Mouse (Mus musculus): ENCODE data around the gene Rtf1. TPM values are rescaled to one million over a fixed set of nuclear protein-coding genes. Genes with fewer than 3 reads are reported as not detected.
"Not testable (repeated sequence)": the region's sequence is repeated elsewhere in the genome, so short reads cannot be mapped to it uniquely, and the experiment has no call there.

The Rtf1 gene
- 10 to 100 TPM; 25.3 to 26.5 TPM for total RNA-seq (2021)
- long read RNA-seq, experiment 1, partial matches to known transcripts: 78 of 79 reads
- long read RNA-seq, experiment 1, other reads (novel, unspliced or antisense): 1 of 79 reads
- long read RNA-seq, experiment 2, partial matches to known transcripts: 5 of 10 reads
- long read RNA-seq, experiment 2, other reads (novel, unspliced or antisense): 5 of 10 reads

DNA sequence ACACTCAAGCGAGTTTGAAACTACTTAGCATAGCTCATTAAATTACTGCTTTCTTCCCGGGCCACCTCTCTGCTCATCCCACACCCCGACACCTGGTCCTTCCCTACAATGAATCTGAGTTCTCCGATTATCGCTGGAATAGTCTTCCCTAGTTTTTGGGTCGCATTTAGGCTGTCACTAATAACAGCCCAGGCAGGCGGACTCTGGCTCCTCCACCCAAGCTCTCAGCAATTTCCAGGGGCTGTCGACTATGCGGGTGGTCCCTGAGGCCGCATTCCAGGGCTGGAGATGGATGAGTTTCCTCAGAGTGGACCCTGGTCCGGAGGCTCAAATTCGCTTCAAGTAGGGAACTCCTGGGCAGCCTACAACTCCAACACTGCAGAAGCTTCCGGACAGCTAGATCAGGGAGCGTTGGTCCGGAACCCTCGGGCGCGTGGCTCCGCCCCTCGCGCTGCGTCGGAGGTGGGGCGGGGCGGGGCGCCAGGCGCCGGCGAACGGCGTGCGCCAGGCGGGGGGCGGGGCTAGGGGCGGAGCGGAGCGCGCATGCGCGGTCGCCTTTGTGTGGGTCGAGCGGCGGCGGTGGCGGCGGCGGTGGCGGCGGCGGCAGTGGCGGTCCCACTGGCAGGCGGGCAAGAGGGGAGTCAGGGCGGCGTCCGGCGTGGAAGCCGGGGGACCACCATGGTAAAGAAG is at the start of gene Rtf1:
Gene Rtf1, plus strand, starts transcription at position 544 of the 690 bp plus-strand sequence.
- peak; percentile 97 to 99 for DNase-seq

DNA sequence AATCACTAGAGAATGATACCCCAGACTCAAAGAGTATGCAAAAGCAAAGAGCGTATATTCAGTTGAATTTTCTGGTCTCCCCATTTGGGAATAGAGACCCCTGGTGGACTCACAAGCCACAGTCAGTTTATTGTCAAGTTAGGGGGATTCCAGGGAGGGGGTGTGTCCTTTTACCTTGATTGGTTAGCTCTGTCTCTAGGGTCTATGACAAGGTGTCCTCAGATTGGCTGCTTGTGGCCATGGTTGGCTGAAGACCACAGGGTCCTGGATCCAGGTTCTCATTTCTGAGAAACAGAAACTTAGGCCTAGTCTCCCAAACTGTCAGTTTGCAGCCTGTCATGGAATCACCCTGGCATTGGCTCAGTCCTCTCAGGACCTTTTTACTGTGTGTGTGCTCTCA is 38.1 kb upstream of the Rtf1 start:
- no peak for DNase-seq

DNA sequence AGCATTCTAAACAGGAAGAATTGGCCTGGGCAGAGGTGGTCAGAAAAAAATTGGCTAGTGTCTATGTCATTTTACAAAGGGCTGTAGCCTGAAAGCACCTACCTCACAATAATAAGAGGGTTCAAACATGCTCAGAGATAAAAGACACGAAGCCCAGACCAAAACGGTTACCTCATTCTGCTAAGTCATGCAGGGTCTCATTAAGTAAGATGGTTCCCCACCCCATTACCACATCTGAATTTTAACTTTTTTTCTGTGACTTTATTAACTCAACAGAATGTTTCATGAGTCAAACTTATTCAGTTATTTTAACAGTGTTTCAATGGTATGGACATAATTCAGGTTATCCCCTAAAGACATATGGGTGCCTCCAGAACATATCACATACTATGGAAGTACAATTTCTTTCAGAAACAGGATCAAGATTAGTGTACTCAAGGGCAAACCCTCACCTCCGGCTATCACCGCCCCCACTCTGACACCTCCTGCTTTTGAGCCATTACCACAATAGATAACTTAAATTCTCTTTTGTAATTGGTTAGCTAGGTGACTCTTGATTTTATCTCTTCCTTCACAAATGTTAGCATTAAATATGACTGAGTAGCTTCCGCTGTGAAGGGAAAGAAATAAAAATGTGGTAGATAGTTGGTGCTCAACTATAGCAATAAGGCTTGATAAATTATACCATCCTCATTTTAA is 33.5 kb upstream of the Rtf1 start:
- DNase-seq: no peak

DNA sequence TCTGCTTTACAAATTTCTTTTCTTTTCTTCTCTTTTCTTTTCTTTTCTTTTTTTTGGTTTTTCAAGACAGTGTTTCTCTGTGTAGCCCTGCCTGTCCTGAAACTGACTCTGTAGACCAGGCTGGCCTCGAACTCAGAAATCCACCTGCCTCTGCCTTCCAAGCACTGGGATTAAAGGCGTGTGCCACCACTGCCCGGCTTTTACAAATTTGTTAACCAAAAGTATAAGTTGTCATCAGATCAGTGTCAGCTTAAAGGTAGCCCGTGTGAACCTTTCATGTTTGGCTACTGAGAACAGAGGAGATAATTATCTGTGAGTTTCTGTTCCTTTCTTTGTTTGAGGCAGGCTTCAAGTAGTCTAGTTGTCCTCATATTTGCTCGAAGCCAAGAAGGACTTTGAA is 30.6 kb upstream of the Rtf1 start:
- no peak for DNase-seq

DNA sequence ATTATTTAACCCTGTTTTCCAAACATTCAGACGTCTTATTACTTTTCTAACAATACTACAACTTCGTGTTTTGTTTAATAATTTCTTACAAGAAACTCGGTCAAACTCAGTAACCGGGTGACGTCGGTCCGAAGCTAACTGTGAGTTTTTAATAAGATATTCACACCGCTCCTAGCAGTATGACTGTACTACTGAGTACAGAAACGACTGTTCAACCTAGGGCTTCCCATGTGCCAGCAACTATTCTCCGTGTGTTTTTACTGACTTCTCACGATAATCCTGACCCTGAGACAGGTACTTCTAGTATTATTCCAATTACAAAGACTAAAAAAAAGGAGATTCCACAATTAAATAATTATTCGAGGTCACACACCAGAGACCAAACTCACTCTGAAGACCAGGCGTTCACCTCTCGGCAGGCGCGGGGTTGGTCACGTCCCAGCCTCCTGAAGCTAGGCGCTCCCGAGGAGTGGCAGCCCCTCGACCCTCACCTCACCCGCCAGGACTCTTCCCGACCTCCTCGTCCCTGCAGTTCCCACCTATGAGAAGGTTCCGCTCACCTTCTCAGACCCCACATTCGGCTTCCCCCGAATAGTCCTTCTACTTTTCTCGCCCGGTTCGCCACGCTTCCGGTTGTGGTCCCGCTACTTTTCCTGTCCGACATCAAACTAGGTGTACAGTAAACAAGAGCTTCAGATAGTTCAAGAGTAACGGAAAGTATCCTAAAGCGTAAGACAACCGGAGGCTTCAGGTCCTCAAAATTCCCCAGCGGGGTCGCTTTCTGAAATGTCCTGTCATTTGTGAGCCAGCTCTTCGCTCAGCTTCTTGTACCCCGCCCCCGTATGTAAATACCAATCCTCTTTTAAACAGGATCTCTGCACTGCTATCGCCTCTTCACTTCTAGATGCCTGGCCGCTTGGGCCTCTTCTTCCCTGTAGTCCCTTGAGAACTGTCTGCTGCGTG is 12.4 kb upstream of the Rtf1 start, which contains the start of gene Ndufaf1:
Gene Ndufaf1, minus strand, starts transcription at position 608 of the 963 bp plus-strand sequence.
- peak; percentile 81 to 85 for DNase-seq

DNA sequence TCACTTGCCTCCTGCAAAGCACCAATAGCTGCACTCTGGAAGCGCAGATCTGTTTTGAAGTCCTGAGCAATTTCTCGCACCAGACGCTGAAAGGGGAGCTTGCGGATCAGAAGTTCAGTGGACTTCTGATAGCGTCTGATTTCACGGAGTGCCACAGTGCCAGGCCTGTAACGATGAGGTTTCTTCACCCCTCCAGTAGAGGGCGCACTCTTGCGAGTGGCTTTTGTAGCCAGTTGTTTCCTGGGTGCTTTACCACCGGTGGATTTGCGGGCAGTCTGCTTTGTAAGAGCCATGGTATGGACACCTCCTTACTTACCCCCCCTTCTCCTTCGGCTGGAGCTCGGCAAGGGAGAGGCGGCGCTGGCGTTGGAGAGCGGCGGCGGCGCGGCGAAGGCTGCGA is 9.1 kb upstream of the Rtf1 start:
- DNase-seq: not testable (repeated sequence)

DNA sequence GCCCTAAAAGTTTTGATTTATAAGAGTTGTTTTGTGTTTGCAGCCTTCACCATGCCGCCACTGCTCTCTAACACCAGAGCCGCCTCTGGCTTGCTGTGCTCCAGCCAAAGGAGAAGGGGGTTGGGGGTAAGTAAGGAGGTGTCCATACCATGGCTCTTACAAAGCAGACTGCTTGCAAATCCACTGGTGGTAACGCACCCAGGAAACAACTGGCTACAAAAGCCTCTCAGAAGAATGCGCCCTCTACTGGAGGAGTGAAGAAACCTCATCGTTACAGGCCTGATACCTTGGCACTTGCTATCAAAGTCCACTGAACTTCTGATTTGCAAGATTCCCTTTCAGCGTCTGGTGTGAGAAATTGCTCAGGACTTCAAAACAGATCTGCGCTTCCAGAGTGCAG is 5.9 kb upstream of the Rtf1 start:
- peak in 1 of 2 experiments; percentile 20 for DNase-seq

DNA sequence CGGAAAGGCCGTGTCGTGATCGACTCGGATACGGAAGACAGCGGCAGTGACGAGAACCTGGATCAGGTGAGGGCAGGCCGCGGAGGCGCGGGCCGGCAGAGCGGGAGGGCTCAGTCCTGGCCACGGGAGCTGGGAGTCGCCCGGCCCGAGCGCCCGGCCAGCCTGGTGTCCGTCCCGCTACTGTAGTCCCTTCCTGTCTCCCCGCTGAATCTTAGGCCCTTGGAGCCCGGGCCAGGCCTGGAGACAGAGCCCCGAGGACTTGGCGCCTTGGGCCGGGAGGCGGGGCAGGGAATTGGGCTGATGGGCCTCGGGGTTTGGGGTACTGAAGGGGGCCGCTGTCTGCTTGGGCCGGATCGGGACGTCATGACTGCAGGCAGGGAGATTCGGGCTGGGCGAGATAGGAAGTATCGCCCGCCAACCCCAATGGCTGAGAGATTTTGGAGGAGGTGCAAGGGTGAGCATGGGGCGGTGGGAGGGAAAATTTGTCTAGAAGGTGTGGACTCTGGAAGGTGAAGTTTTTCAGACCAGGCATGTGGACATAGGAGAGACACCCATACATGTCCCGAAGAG is 432 bp downstream of the Rtf1 start:
- peak in 1 of 2 experiments; percentile 45 for DNase-seq

DNA sequence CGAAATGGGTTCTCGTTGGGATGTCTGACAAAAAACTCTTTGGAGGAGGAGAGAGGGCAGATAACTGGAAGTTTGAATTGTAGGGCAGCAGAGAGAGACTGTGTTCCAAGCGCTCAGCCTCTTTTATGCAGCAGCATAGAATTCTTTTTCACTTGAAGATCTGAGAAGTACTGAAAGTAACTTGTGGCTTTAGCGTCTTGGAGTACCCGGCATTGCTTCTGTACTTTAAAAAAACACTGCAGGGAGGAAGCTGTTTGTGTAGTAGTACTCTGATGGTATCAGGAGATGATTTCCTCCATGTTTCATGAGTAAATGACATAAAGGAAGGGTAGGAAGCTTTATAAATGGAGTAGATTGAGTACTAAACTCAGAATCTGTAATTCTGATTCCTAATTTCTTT is 963 bp downstream of the Rtf1 start:
- no peak for DNase-seq

DNA sequence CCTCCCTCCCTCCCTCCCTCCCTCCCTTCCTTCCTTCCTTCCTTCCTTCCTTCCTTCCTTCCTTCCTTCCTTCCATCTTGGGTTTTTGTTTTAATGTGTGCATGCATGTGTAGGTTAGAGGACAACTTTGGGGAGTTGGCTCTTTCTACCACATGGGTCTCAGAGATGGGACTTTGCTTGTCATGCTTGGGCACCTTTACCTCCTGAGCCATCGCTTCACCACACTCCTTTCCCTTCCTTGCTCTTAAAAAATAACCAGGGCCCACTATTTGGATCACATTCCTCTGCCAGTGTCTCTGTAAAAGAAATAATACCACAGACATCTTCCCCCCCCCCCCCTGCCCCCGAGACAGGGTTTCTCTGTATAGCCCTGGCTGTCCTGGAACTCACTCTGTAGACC is 8.8 kb downstream of the Rtf1 start:
- DNase-seq: no peak

DNA sequence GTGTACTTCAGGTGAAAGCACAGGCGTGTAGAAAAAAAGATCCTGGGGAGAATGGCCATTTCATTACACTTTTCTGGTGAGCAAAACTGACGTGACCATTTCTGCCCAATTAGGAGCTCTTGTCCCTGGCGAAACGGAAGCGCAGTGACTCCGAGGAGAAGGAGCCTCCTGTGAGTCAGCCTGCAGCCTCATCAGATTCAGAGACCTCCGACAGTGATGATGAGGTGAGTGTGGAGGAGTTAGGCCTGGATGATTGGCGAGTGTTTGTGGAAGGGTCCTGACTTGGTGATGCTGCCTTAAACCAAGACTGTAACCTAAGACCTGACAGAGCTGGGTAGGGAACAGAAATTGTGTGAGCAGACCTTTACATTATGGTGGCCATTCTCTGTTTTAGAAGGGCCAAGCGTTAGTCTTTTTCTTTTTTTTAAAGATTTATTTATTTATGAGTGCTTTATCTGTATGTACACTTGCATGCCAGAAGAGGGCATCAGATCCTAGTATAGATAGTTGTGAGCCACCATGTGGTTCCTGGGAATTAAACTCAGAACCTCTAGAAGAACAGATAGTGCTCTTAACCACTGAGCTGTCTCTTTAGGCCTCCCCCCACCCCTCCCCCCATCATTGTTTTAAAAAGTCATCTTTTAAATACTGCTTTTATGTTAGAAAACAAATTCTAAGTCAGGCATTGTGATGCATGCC is 17.3 kb downstream of the Rtf1 start:
- no peak for DNase-seq

DNA sequence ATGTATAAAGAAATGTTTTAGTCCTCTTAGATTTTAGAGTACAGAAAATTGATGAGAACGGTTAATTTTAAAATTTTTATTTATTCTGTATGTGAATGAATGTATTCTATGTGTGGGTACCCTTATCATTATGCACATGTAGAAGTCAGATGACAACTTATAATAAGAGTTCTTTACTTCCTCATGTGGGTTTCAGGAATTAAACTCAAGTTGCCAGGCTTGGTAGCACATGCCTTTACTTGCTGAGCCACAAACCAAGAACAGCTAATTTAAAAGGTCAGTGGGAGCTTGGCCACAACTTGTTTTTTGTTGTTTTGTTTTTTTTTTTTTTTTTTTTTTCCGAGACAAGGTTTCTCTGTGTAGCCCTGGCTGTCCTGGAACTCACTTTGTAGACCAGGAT is 20.0 kb downstream of the Rtf1 start:
- no peak for DNase-seq

DNA sequence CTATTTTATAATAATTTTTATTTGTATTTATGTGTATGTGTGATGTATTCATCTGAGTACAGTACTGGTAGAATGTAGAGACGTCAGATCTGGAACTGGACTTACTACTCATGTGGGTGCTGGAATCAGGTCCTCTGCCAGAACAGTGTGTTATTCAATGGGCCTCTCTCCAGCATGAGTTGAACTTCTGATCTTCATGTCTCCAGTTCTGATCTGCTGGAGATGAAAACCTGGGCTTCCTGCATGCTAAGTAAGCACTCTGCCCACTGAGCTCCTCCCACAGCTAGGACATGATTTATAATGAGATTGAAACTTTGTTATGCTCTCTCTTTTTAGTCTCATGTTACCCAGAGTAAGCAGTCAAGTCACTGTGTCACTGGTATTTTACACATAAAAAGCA is 21.2 kb downstream of the Rtf1 start:
- DNase-seq: no peak

DNA sequence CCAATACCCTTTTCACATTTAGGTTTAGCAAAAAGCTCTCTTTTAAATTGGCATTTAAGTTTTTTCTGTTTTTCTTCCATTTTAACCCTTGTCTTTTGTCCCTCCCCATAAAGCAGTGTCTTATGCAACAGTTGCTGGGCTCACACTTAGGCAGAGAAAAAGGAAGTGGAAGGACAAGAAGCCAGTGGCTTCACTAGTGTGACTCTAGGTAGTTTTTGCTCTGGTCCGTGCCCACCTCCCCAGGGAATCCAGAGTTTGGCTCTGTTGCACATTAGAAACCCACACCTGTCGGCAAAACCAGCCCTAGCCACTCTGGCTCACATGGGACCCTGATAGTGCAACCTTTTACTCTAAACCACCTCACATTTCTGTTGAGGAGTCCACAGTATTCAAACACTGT is 23.6 kb downstream of the Rtf1 start:
- DNase-seq: no peak

DNA sequence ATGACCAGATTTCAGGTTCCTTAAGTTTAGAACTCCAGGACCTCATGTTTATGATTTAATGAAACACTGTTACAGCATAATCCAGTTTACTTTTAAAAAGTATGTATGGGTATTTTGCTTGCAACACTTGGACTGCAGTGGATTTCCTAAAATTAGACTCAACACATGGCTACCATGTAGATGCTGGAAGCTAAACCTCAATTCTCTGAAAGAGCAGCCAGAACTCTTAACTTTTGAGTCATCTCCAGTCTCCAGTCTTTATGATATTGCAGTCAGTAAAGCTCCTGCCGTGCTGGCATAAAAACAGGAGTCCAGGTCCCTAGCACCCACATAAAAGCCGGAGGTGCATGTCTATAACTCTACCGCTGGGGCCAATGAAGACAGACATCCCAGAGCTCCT is 25.1 kb downstream of the Rtf1 start:
- no peak for DNase-seq

DNA sequence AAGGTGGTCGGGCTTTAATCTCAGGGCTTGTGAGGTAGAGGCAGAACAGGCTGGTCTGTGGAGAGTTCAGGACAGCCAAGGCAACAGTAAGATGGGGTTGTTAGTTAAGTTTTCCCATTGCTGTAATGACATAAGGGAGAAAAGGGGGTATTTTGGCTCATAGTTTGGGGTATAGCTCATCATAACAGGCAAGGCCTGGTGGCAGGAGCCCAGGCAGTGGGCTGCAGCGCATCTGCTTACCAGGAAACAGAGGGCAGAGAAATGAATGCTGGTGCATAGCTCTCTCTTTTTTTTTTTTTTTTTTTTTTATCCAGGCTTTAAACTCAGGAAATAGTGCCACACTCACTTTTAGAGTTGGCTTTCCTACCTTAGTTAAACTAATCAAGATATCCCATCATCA is 28.3 kb downstream of the Rtf1 start:
- DNase-seq: no peak

DNA sequence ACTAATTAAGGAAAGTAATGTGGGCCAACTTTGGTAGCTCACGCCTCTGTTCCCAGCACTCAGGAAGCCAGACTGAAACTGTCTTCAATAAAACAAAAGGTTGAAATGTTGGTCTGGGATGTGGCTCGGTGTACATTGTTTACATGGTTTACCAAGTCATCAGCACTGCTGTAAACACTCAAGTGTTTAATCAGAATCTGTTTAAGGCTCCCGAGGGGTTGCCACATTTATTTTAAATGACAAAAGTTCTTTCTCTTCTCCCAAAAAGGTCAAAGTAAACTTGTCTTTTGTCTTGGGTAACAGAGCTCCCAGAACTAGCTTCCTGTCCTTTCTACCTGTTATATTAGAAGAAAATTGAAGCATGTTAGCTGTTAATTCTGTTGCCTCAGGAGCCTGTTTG is 32.8 kb downstream of the Rtf1 start:
- no peak for DNase-seq

DNA sequence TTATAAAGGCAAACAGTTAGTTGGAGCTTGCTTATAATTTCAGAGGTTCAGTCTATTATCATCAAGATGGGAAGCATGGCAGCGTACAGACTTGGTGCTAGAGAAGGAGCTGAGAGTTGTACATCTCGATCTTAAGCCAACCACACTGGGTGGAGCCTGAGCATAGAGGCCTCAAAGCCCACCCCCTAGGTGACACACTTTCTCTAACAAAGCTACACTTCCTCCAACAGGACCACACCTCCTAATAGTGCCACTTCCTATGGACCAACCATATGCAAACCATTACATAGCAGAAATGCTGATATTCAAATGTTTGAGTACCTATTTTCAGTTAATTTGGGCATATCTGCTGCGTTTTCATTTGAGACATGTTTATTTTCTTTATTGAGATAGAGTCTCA is 35.1 kb downstream of the Rtf1 start:
- no peak for DNase-seq

DNA sequence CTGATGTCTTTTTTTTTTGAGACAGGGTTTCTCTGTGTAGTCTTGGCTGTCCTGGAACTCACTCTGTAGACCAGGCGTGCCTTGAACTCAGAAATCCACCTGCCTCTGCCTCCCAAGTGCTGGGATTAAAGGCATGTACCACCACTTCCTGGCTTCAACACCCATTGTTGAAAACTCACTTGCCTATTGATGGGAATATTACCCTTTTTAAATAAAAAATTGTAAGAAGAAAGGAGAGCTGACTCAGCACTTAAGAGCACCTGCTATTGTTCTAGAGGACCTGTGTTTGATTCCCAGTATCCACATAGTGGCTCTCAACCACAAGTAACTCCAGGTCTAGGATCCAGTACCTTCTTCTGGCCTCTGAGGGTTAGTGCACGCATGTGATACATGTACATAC is 41.0 kb downstream of the Rtf1 start:
- not testable (repeated sequence) for DNase-seq

DNA sequence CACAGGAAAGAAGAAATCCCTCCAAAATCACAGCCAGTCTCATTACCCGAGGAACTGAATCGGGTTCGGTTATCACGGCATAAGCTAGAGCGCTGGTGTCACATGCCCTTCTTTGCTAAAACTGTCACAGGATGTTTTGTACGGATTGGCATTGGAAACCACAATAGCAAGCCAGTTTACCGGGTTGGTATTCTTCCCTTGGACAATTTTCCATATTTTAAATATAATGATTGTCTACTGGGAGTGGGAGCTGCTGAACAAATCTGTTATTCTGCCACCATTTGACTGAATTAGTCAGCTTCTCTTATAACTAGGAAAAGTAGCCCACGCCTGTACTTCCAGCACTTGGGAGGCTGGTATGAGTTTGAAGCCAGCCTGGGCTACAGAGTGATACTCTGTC is 46.2 kb downstream of the Rtf1 start:
- no peak for DNase-seq

DNA sequence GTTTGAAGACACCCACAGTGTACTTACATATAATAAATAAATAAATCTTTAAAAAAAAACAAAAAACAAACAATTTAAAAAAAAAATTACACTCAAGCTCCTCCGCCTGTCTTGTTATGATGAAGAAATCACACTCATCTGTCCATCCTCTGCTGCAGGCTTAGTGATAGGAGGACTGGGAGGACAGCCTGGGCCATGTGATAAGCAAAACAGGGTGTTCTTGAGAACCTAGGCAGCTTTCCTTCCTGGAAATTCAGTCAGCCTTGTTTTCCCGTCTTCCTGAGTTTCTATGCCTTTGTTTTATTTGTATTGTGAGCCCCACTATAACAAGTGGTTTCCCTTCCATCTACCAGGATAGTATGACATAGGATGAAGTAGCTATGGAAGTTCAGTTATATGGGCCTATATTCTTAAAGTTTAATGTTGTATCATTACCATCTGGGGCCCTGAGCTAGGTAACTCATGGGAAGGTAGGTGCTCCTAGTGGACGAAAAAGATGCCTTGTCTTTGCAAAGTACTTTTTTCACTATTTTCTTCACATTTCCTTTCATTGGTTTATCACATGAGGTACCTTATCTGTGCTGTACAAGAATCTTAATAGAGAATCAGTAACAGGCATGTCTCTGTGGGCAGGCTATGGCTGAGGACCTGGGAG is 53.0 kb downstream of the Rtf1 start:
- DNase-seq: no peak

Measured in adrenal gland, postnatal 36 days (tissue).